Mouse (Mus musculus): ENCODE measurements around the gene Pigf. TPM values are rescaled to one million over a fixed set of nuclear protein-coding genes. Genes with fewer than 3 reads are reported as not detected.
A peak's percentile ranks its signal among the peaks of the same experiment; 100 is the strongest.

Gene Pigf
- polyA plus RNA-seq, 1 experiment from 2014 or later = 42.4 TPM

DNA sequence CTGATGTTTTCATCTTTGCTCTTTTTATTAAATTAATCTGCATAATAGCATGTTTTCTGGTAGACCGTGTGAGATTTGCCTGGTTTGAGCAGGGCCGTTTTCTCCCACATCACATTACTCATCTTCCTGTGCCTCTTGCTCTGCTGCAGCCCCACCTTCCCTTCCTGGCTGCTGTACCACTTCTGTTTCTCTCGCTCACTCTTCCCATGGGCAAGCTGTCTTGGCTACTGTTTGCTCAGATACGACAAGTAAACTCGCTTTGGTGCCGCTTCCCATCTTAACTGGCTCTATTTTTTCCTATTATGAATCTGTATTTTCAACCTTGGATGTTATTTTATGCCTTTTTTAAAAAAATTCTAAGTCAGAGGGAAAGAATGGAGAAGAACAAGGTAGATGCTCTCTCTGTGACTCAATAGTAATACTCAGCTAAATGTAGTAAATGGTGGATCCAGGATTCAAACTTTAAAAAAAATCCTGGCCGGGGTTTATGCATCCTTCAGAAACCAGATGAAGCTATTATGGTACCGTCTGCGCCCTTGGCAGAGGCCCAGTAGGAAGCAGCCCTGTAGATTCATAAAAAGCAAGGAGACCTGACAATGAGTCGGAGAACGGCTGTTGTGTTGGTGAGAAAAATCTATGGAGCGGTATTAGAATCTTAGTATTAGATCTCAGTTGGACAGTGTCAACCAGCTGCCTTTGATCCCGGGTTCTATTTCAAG, 13.7 kb downstream of the Pigf start:
- Histone ChIP-seq H3K4me1 (no peaks in the 10 kb centered on the region), H3K27ac (replicated peaks) (no peak overlapping the region), H3K4me3 (no peak overlapping the region), H3K36me3 (replicated peaks) (peaks cover 34% of the 10 kb centered on the region), H3K27me3 (replicated peaks; ENCODE audit: low read depth, poor library complexity, severe bottlenecking) (no peaks in the 10 kb centered on the region), H3K9me3 (no peaks in the 10 kb centered on the region; the same call in 1 of the 2 replicates)
- WGBS = 94% methylated on average over 13 of the region's 13 CpGs
- DNase-seq (ENCODE audit: low spot score) = no peak

DNA sequence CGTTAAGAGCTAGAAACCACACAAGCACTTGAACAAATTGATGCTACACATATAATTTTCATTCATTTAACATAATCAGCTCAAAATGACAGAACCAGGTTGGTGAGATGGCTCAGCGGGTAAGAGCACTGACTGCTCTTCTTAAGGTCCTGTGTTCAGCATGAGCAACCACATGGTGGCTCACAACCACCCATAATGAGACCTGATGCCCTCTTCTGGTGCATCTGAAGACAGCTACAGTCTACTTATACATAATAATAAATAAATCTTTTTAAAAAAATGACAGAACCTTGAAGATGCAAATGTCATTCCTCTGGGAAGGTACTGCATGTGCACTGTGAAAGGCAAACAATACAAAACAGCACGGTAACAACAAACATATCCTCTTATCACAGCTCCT, 16.3 kb downstream of the Pigf start:
- 86% methylated on average over 3 of the region's 3 CpGs for WGBS

DNA sequence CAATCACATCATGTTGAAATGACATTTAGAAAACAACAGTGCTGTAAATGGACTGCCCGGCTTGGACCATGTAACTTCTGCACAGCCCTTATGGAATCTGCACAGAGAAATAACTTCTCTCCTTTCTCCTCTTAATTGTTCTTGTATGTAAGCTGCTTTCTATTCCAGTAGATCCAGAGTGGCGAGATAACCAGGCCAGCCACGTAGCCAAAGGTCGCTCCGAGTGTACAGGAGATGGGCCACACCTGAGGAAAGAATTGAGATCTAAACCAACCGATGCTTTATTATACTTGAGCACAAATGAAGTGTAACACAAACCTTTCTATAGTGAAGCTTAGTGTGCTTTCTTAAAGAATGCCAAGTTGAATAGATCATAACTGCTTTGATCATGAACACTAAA, 27.9 kb downstream of the Pigf start:
- no peak overlapping the region for H3K27ac ChIP-seq (replicated peaks)
- no peaks in the 10 kb centered on the region for H3K4me1 ChIP-seq
- H3K4me3 ChIP-seq = no peak overlapping the region
- H3K36me3 ChIP-seq (replicated peaks) = peaks cover 36% of the 10 kb centered on the region
- 93% methylated on average over 6 of the region's 6 CpGs for WGBS
- no peaks in the 10 kb centered on the region for H3K27me3 ChIP-seq (replicated peaks; ENCODE audit: low read depth, poor library complexity, severe bottlenecking)
- no peaks in the 10 kb centered on the region for H3K9me3 ChIP-seq
- DNase-seq (ENCODE audit: low spot score) = no peak

More for the DNA sequence above, 16.3 kb downstream of the Pigf start:
- H3K4me1 ChIP-seq = no peaks in the 10 kb centered on the region
- no peak overlapping the region for H3K27ac ChIP-seq (replicated peaks)
- peaks cover 26% of the 10 kb centered on the region for H3K36me3 ChIP-seq (replicated peaks)
- no peaks in the 10 kb centered on the region for H3K27me3 ChIP-seq (replicated peaks; ENCODE audit: low read depth, poor library complexity, severe bottlenecking)
- no peak overlapping the region for H3K4me3 ChIP-seq
- DNase-seq (ENCODE audit: low spot score) = no peak
- no peaks in the 10 kb centered on the region; the same call in 1 of the 2 replicates for H3K9me3 ChIP-seq

DNA sequence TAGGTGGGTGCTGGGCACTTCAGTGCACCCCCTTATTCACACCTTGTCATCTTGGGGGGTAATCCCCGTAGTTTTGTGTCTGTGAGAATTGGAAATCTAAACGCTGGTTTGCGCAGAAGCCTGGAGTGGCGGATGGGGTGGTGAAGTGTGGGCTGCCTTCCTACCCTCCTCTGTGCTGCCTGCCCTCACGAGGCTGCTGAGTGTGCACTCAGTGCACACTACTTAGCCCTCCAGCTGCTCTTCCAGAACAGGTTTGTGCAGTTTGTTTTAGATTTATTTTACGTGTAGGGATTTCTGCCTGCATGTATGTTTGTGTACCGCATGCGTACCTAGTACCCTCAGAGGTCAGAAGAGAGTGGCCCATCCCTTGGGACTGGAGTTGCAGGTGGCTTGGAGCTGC, 33.9 kb downstream of the Pigf start:
- WGBS = 91% methylated on average over 8 of the region's 8 CpGs
- no peak for DNase-seq (ENCODE audit: low spot score)
- H3K36me3 ChIP-seq (replicated peaks) = 0 out of 2 replicates have a peak, but pooled peaks cover 7% of the 10 kb centered on the region

DNA sequence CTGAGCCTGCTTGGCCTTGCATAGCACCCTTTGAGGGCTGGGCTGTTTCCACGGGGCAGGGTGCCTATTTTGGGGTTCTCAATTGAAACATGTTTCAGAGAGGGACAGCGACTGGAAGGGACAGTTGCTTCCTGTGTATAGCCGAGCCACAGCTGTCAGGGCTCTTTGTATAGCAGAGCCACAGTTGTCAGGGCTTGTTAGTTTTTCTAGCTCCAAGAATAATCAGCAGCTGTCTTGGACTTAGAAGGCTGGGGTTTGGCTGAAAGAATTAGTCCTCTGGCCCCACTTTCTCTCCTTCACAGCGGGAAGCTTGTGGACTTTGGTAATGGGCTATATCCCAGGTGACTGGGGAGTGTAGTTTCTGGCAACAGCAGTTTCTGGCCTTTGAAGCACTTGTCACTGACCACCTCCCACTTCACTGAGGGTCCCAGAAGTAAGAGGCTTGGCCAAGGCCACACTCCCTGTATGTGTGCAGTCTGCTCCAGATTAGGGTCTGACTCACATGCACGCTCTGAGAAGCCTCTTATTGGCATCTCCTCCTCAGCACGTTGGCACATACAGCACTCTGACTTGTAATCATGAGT, 36.5 kb downstream of the Pigf start:
- Histone ChIP-seq H3K9me3 (no peaks in the 10 kb centered on the region), H3K4me3 (no peak overlapping the region), H3K4me1 (peaks cover 42% of the 10 kb centered on the region), H3K36me3 (replicated peaks) (peaks cover 6% of the 10 kb centered on the region; the same call in 1 of the 2 replicates), H3K27ac (replicated peaks) (no peak overlapping the region), H3K27me3 (replicated peaks; ENCODE audit: low read depth, poor library complexity, severe bottlenecking) (no peaks in the 10 kb centered on the region)
- no peak for DNase-seq (ENCODE audit: low spot score)
- WGBS = 75% methylated on average over 6 of the region's 6 CpGs

More for the DNA sequence above, 33.9 kb downstream of the Pigf start:
- peaks cover 19% of the 10 kb centered on the region for H3K4me1 ChIP-seq
- H3K4me3 ChIP-seq = no peak overlapping the region
- H3K9me3 ChIP-seq = no peaks in the 10 kb centered on the region
- no peak overlapping the region for H3K27ac ChIP-seq (replicated peaks)
- H3K27me3 ChIP-seq (replicated peaks; ENCODE audit: low read depth, poor library complexity, severe bottlenecking) = no peaks in the 10 kb centered on the region

DNA sequence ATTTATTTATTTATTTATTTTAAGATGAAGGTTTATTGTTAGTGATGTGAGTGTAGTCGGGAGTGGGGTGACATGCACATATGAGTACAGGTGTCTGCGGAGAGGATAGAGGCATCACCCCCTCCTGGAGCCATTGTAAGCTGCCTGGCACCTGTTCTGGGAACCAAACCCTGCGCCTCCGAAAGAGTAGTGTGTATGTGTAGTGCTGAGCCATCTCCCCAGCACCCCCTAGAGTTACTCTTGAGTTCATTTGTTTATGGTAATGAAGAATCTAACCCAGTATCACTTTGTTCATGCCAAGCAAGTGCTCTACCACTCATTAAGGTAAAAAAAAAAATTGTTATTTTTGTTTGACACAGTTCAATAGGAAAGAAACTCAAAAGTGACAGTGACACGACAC, 37.0 kb downstream of the Pigf start:
- H3K9me3 ChIP-seq = no peaks in the 10 kb centered on the region
- 89% methylated on average over 5 of the region's 5 CpGs for whole genome bisulfite sequencing
- H3K36me3 ChIP-seq (replicated peaks) = peaks cover 11% of the 10 kb centered on the region
- H3K4me1 ChIP-seq = peaks cover 42% of the 10 kb centered on the region
- H3K27ac ChIP-seq (replicated peaks) = no peak overlapping the region
- DNase-seq (ENCODE audit: low spot score) = no peak
- no peaks in the 10 kb centered on the region for H3K27me3 ChIP-seq (replicated peaks; ENCODE audit: low read depth, poor library complexity, severe bottlenecking)
- H3K4me3 ChIP-seq = no peak overlapping the region

DNA sequence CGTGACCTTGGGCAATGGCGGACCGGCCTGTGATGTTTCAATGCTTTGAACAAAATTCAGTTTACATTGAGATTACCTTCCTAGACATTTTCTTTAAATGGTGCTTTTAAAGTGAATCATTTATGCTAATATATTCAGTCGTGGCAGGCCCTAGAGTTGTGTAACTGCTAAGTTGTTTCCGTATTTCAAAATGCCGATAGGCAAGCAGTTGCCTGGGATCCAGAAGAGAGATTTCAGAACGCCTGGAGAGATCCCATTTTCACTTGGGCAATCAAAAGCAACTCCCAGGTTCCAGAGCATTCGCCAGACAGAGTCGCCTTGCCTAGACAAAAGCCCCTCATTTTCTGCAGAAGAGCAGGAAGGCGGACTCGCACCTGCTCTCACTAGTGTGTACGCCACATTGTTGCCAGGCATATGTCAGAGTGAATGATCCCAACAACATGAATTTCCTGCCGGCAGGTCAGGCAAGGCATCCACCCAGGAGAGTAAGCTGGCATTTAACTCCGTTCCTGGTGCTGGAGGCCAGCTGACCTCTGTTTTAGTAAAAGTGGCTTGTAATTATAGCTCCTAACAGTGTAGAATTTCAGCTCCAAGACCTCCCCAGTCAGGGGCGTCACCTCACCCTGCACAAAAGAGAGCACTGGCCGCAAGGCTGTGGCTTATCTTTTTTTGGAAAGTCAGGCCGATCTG, 38.6 kb downstream of the Pigf start:
- 49% methylated on average over 17 of the region's 17 CpGs for WGBS
- DNase-seq (ENCODE audit: low spot score) = peak; percentile 58
- Histone ChIP-seq H3K36me3 (replicated peaks) (peaks cover 24% of the 10 kb centered on the region), H3K4me1 (peaks cover 42% of the 10 kb centered on the region), H3K27ac (replicated peaks) (peak overlapping the region; percentile 51; the same call in 1 of the 2 replicates), H3K9me3 (no peaks in the 10 kb centered on the region), H3K27me3 (replicated peaks; ENCODE audit: low read depth, poor library complexity, severe bottlenecking) (no peaks in the 10 kb centered on the region), H3K4me3 (peak overlapping the region; percentile 34; the same call in 1 of the 2 replicates)

DNA sequence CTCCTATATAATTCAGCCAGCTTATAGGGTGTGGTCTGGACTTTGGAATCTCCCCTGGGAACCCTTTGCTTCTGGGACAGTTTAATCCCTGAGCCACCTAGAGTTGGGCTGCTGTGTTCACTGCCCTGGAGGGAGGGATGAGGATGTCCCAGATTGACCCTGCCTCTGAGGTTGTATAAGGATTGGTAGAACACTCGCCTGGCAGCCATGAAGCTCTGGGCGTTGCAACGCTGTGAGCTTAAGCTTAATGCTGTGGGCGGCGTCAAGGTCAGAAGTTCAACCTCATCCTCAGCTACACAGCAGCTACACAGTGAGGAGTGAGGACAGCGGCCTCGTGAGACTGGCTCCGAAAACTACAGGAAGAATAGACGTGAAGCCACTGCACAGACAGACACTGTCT, 42.7 kb downstream of the Pigf start:
- H3K4me3 ChIP-seq = no peak overlapping the region
- no peaks in the 10 kb centered on the region for H3K9me3 ChIP-seq
- WGBS = 75% methylated on average over 9 of the region's 9 CpGs
- no peak for DNase-seq (ENCODE audit: low spot score)
- no peak overlapping the region for H3K27ac ChIP-seq (replicated peaks)
- peaks cover 49% of the 10 kb centered on the region for H3K36me3 ChIP-seq (replicated peaks)
- H3K27me3 ChIP-seq (replicated peaks; ENCODE audit: low read depth, poor library complexity, severe bottlenecking) = no peaks in the 10 kb centered on the region
- peaks cover 34% of the 10 kb centered on the region for H3K4me1 ChIP-seq

DNA sequence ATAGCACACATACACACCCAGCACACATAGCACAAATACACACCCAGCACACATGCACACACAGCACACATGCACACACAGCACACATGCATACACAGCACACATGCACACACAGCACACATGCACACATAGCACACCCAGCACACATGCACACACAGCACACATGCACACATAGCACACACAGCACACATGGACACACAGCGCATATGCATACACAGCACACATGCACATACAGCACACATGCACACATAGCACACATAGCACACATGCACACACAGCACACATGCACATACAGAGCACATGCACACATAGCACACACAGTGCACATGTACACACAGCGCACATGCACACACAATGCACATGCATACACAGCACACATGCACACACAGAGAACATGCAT, 43.5 kb downstream of the Pigf start:
- Histone ChIP-seq H3K4me3 (no peak overlapping the region), H3K27me3 (replicated peaks; ENCODE audit: low read depth, poor library complexity, severe bottlenecking) (no peaks in the 10 kb centered on the region), H3K4me1 (peaks cover 26% of the 10 kb centered on the region), H3K9me3 (no peaks in the 10 kb centered on the region), H3K27ac (replicated peaks) (no peak overlapping the region), H3K36me3 (replicated peaks) (peaks cover 49% of the 10 kb centered on the region)
- 96% methylated on average over 2 of the region's 2 CpGs for WGBS
- DNase-seq (ENCODE audit: low spot score) = no peak

DNA sequence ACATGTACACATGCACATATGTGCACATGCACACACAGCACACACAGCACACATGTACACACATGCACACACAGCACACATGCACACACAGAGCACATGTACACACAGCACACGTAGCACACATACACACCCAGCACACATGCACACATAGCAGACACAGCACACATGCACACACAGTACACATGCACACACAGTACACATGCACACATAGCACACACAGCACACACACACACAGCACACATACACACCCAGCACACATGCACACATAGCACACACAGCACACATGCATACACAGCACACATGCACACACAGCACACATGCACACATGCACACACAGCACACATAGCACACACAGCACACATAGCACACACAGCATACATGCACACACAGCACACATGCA, 44.0 kb downstream of the Pigf start:
- Histone ChIP-seq H3K4me3 (no peak overlapping the region), H3K27me3 (replicated peaks; ENCODE audit: low read depth, poor library complexity, severe bottlenecking) (no peaks in the 10 kb centered on the region), H3K4me1 (peaks cover 21% of the 10 kb centered on the region), H3K9me3 (no peaks in the 10 kb centered on the region), H3K36me3 (replicated peaks) (peaks cover 52% of the 10 kb centered on the region), H3K27ac (replicated peaks) (no peak overlapping the region)
- DNase-seq (ENCODE audit: low spot score) = no peak
- WGBS = 90% methylated on average over 1 of the region's 1 CpGs

DNA sequence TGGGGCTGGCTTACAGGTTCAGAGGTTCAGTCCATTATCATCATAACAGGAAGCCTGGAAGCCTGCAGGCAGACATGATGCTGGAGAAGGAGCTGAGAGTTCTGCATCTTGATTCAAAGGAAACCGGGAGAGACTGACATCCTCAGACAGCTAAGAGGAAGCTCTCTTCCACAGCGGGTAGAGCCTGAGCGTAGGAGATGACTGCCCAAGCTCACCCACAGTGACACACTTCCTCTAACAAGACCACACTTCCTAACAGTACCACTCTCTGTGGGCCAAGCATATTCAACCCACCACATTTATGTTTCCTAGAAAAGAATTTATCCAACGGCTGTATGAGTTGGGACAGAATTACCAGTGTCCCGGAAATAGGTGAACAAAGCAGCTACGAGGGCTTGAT, 46.7 kb downstream of the Pigf start:
- Histone ChIP-seq H3K27ac (replicated peaks) (no peak overlapping the region), H3K27me3 (replicated peaks; ENCODE audit: low read depth, poor library complexity, severe bottlenecking) (no peaks in the 10 kb centered on the region), H3K4me1 (peaks cover under 1% of the 10 kb centered on the region; the same call in 1 of the 2 replicates), H3K9me3 (no peaks in the 10 kb centered on the region), H3K4me3 (no peak overlapping the region), H3K36me3 (replicated peaks) (peaks cover 71% of the 10 kb centered on the region)
- no peak for DNase-seq (ENCODE audit: low spot score)
- WGBS = 93% methylated on average over 6 of the region's 6 CpGs

DNA sequence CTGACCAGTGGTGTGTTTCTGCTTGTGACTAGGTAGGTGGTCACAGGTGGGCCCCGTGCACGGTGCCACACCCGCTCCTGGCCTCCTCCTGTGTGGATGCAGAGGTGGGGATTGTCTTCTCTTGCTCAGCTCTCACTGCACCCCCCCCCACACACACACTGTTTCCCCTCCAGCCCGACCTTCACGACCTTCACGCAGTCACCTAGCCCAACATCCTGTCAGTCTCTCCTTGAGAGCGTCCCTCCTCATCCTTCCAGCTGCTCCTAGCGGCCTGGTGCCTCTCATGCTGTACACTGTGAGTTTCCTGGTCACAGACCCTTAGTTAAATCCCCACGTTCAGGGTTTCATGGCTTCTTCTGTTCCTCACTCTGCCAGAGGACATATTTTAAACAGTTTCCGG, 48.8 kb downstream of the Pigf start:
- peaks cover 3% of the 10 kb centered on the region; the same call in 1 of the 2 replicates for H3K4me1 ChIP-seq

More for the DNA sequence above, 48.8 kb downstream of the Pigf start:
- no peak overlapping the region for H3K27ac ChIP-seq (replicated peaks)
- DNase-seq (ENCODE audit: low spot score) = no peak
- no peak overlapping the region for H3K4me3 ChIP-seq
- no peaks in the 10 kb centered on the region for H3K27me3 ChIP-seq (replicated peaks; ENCODE audit: low read depth, poor library complexity, severe bottlenecking)
- H3K9me3 ChIP-seq = no peaks in the 10 kb centered on the region
- 74% methylated on average over 10 of the region's 10 CpGs for WGBS
- H3K36me3 ChIP-seq (replicated peaks) = peaks cover 71% of the 10 kb centered on the region
